Mouse (Mus musculus): Measurements from ENCODE around the gene Gm10721. TPM values are rescaled to one million over a fixed set of nuclear protein-coding genes. Genes with fewer than 3 reads are reported as not detected.
A peak's percentile ranks its signal among the peaks of the same experiment; 100 is the strongest.
"Not testable (repeated sequence)": the region's sequence is repeated elsewhere in the genome, so short reads cannot be mapped to it uniquely, and the experiment has no call there.

The Gm10721 gene
- total RNA-seq, 1 experiment from 2014 or later, result 2.4 TPM

DNA sequence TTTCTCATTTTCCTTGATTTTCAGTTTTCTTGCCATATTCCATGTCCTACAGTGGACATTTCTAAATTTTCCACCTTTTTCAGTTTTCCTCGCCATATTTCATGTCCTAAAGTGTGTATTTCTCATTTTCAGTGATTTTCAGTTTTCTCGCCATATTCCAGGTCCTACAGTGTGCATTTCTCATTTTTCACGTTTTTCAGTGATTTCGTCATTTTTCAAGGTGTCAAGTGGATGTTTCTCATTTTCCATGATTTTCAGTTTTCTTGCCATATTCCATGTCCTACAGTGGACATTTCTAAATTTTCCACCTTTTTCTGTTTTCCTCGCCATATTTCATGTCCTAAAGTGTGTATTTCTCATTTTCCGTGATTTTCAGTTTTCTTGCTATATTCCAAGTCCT is 12.7 kb downstream of the Gm10721 start:
- DNase-seq, result peak; percentile 38

DNA sequence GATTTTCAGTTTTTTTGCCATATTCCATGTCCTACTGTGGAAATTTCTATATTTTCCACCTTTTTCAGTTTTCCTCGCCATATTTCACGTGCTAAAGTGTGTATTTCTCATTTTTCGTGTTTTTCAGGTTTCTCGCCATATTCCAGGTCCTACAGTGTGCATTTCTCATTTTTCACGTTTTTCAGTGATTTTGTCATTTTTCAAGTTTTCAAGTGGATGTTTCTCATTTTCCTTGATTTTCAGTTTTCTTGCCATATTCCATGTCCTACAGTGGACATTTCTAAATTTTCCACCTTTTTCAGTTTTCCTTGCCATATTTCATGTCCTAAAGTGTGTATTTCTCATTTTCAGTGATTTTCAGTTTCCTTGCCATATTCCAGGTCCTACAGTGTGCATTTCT is 13.2 kb downstream of the Gm10721 start:
- DNase-seq, result not testable (repeated sequence)

DNA sequence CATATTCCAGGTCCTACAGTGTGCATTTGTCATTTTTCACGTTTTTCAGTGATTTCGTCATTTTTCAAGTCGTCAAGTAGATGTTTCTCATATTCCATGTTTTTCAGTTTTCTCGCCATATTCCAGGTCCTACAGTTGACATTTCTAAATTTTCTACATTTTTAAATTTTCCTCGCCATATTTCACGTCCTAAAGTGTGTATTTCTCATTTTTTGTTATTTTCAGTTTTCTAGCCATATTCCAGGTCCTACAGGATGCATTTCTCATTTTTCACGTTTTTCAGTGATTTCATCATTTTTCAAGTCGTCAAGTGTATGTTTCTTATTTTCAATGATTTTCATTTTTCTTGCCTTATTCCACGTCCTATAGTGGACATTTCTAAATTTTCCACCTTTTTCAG is 13.8 kb downstream of the Gm10721 start:
- DNase-seq, result not testable (repeated sequence)

DNA sequence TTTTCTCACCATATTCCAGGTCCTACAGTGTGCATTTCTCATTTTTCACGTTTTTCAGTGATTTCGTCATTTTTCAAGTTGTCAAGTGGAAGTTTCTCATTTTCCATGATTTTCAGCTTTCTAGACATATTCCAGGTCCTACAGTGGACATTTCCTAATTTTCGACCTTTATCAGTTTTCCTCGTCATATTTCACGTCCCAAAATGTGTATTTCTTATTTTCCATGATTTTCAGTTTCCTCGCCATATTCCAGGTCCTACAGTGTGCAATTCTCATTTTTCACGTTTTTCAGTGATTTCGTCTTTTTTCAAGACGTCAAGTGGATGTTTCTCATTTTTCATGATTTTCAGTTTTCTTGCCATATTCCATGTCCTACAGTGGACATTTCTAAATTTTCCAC is 14.3 kb downstream of the Gm10721 start:
- DNase-seq, result not testable (repeated sequence)

DNA sequence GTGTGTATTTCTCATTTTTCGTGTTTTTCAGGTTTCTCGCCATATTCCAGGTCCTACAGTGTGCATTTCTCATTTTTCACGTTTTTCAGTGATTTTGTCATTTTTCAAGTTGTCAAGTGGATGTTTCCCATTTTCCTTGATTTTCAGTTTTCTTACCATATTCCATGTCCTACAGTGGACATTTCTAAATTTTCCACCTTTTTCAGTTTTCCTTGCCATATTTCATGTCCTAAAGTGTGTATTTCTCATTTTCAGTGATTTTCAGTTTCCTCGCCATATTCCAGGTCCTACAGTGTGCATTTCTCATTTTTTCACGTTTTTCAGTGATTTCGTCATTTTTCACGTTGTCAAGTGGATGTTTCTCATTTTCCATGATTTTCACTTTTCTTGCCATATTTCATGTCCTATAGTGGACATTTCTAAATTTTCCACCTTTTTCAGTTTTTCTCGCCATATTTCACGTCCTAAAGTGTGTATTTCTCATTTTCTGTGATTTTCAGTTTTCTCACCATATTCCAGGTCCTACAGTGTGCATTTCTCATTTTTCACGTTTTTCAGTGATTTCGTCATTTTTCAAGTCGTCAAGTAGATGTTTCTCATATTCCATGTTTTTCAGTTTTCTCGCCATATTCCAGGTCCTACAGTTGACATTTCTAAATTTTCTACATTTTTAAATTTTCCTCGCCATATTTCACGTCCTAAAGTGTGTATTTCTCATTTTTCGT is 16.5 kb downstream of the Gm10721 start:
- not testable (repeated sequence) for DNase-seq

DNA sequence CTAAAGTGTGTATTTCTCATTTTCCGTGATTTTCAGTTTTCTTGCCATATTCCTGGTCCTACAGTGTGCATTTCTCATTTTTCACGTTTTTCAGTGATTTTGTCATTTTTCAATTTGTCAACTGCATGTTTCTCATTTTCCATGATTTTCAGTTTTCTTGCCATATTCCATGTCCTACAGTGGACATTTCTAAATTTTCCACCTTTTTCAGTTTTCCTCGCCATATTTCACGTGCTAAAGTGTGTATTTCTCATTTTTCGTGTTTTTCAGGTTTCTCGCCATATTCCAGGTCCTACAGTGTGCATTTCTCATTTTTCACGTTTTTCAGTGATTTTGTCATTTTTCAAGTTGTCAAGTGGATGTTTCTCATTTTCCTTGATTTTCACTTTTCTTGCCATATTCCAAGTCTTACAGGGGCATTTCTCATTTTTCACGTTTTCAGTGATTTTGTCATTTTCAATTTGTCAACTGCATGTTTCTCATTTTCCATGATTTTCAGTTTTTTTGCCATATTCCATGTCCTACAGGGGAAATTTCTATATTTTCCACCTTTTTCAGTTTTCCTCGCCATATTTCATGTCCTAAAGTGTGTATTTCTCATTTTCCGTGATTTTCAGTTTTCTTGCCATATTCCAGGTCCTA is 17.9 kb downstream of the Gm10721 start:
- not testable (repeated sequence) for DNase-seq

DNA sequence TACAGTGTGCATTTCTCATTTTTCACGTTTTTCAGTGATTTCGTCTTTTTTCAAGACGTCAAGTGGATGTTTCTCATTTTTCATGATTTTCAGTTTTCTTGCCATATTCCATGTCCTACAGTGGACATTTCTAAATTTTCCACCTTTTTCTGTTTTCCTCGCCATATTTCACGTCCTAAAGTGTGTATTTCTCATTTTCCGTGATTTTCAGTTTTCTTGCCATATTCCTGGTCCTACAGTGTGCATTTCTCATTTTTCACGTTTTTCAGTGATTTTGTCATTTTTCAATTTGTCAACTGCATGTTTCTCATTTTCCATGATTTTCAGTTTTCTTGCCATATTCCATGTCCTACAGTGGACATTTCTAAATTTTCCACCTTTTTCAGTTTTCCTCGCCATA is 21.4 kb downstream of the Gm10721 start, which contains the start of gene Gm17535:
Gene Gm17535, plus strand, starts transcription at position 301 of the 400 bp plus-strand sequence.
- DNase-seq, result not testable (repeated sequence)

DNA sequence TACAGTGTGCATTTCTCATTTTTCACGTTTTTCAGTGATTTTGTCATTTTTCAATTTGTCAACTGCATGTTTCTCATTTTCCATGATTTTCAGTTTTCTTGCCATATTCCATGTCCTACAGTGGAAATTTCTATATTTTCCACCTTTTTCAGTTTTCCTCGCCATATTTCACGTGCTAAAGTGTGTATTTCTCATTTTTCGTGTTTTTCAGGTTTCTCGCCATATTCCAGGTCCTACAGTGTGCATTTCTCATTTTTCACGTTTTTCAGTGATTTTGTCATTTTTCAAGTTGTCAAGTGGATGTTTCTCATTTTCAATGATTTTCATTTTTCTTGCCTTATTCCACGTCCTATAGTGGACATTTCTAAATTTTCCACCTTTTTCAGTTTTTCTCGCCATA is 23.6 kb downstream of the Gm10721 start, which contains the start of gene Gm10715:
Gene Gm10715, plus strand, starts transcription at position 301 of the 400 bp plus-strand sequence.
- not testable (repeated sequence) for DNase-seq

DNA sequence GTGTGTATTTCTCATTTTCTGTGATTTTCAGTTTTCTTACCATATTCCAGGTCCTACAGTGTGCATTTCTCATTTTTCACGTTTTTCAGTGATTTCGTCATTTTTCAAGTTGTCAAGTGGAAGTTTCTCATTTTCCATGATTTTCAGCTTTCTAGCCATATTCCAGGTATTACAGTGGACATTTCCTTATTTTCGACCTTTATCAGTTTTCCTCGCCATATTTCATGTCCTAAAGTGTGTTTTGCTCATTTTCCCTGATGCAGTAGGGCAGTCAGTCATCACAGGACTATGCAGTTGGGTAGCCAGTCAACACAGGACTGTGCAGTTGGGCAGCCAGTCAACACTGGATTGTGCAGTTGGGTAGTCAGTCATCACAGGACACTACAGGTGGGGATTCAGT is 25.2 kb downstream of the Gm10721 start:
- not testable (repeated sequence) for DNase-seq

Small RNA genes within 50 kb of the gene (microRNA-seq; reads per million reads assigned to microRNA genes)
- 0 reads per million in 2 experiments for gene Mir101c

Other genes with a start within 250 kb of the Gm10721 start
- not detected in 2 replicates for gene Gm10722, start 12.2 kb upstream of the Gm10721 start, total RNA-seq (2021)
- gene Gm11168, start 9.8 kb upstream of the Gm10721 start, total RNA-seq (2021), result 1.5 TPM in 1 of 2 replicates, not detected in the other
- gene Gm10720, start 2.5 kb downstream of the Gm10721 start, total RNA-seq (2021), result not detected in 2 replicates
- gene Gm10719, start 4.3 kb downstream of the Gm10721 start, total RNA-seq (2021), result 2.6 and 4.7 TPM in 2 replicates
- 3.6 and 4.1 TPM in 2 replicates for gene Gm10718, start 10.4 kb downstream of the Gm10721 start, total RNA-seq (2021)
- 2.2 TPM in 1 of 2 replicates, not detected in the other for gene Gm10717, start 12.3 kb downstream of the Gm10721 start, total RNA-seq (2021)
- not detected in 2 replicates for gene Gm17535, start 21.5 kb downstream of the Gm10721 start, total RNA-seq (2021)
- not detected in 2 replicates for gene Gm10715, start 23.7 kb downstream of the Gm10721 start, total RNA-seq (2021)